Mouse (Mus musculus) kidney, postnatal 0 days (tissue): ENCODE measurements around the gene Lsamp. TPM values are rescaled to one million over a fixed set of nuclear protein-coding genes. Genes with fewer than 3 reads are reported as not detected.

Source experiments
- ATAC-seq: fragments of 200-750 bp; cut with Nextera tagmentation; replicated peaks from 2 replicates; pipeline ENCODE4 v1.8.0; 2017; ENCODE audit warnings: low read depth, moderate number of reproducible peaks, moderate TSS enrichment, moderate library complexity; ENCODE audit not compliant: low FRiP score
- DNase-seq: peaks from one replicate; pipeline ENCODE4 v3.0.0-alpha.2; 2016; ENCODE audit warnings: low spot score
- H3K27ac ChIP-seq: fragments of 300-500 bp; sonication (generic); 2 replicates; pipeline ENCODE4 v1.5.1; 2014; ENCODE audit warnings: mild to moderate bottlenecking
- H3K27me3 ChIP-seq: fragments of 300-500 bp; sonication (generic); 2 replicates; pipeline ENCODE4 v1.6.1; 2014; ENCODE audit warnings: low read length, mixed read lengths; ENCODE audit not compliant: insufficient read depth
- H3K36me3 ChIP-seq: fragments of 300-500 bp; sonication (generic); 2 replicates; pipeline ENCODE4 v1.6.1; 2014; ENCODE audit warnings: low read length, mixed read lengths; ENCODE audit not compliant: insufficient read depth
- H3K4me1 ChIP-seq: fragments of 300-500 bp; sonication (generic); replicated peaks from 2 replicates; pipeline ENCODE4 v1.6.1; 2014; ENCODE audit warnings: antibody characterized with exemption, low read length, mixed read lengths; ENCODE audit not compliant: insufficient read depth
- H3K4me2 ChIP-seq: fragments of 300-500 bp; sonication (generic); 2 replicates; pipeline ENCODE4 v1.6.1; 2014; ENCODE audit warnings: mild to moderate bottlenecking, low read length, moderate library complexity, mixed read lengths
- H3K4me3 ChIP-seq: fragments of 300-500 bp; sonication (generic); replicated peaks from 2 replicates; pipeline ENCODE4 v1.5.1; 2014; ENCODE audit warnings: low read depth, low read length
- H3K9ac ChIP-seq: fragments of 300-500 bp; sonication (generic); 2 replicates; pipeline ENCODE4 v1.6.1; 2014; ENCODE audit warnings: low read depth, low read length
- H3K9me3 ChIP-seq: fragments of 300-500 bp; sonication (generic); replicated peaks from 2 replicates; pipeline ENCODE4 v1.6.1; 2016; ENCODE audit warnings: low read length, inconsistent platforms, mixed read lengths
- CTCF ChIP-seq: IDR thresholded peaks from 2 replicates; pipeline ENCODE4 v1.5.1; 2016; ENCODE audit warnings: antibody characterized with exemption, low read depth, mild to moderate bottlenecking, moderate library complexity
- WGBS: fragments of 180-500 bp; shearing (Covaris S2); extraction: QIAGEN DNeasy Blood & Tissue Kit; methylation state at CpG from one replicate; pipeline ENCODE4 v1.1.7; 2014; 5-methylcytosine and 5-hydroxymethylcytosine counted together
- polyA plus RNA-seq: library from polyadenylated mRNA; unstranded; fragments of >200 nt; fragmentation: Nextera tagmentation; extraction: Ambion mirVana; gene quantifications from 2 replicates; pipeline ENCODE4 v1.2.1, GENCODE M21; 2015

Lsamp gene
- polyA plus RNA-seq, 1 experiment from 2014 or later: 2.7 TPM

DNA sequence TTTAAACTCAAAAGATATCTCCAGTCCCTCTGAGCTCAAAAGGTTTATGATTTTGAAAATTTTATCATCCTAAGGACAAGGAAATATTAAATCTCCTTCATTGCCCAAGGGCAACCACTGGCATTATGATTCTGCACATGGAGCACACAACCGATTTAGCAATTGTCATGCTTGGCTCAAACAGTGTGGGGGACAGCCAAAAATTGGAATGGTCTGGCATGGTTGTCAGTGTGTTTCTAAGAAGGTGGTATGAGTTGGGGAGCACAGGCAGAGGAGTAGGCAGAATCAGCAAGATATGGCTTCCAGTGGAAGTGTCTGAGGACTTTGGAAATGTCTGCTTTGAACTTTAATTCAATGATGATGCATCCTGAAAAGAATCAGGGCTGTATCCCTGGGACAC, 1639.7 kb downstream of the Lsamp start:
- DNase-seq: no peak
- no peaks in the 10 kb centered on the region for H3K27me3 ChIP-seq
- WGBS: 78% methylated on average over 1 of the region's 1 CpGs
- no peak for ATAC-seq
- no peak overlapping the region for H3K4me2 ChIP-seq
- H3K27ac ChIP-seq: no peak overlapping the region
- H3K9ac ChIP-seq: no peak overlapping the region
- H3K4me1 ChIP-seq: no peaks in the 10 kb centered on the region
- no peaks in the 10 kb centered on the region for H3K36me3 ChIP-seq
- H3K9me3 ChIP-seq: no peaks in the 10 kb centered on the region
- H3K4me3 ChIP-seq: no peak overlapping the region
- TF ChIP-seq CTCF: no peak

DNA sequence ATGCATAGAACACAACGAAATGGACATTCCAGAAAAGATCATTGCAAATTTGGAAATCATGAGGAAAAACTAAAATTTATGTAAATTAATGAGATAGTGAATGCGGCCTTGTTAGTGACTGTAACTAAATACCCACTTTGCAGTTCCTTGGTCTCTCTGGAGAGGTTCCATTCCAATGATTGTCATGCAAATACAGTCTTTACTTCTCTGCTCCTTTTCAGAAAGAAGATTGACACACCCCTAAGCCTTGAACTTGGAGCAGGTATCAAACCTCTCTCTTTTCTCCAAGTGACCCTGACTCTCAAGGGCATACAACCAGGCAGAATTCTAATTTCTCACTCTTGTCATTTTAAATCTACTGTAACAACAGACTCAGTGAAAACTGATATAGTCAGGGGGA, 1649.7 kb downstream of the Lsamp start:
- 49% methylated on average over 2 of the region's 2 CpGs for WGBS
- no peak overlapping the region for H3K27ac ChIP-seq
- H3K9me3 ChIP-seq: no peaks in the 10 kb centered on the region
- no peak overlapping the region for H3K4me2 ChIP-seq
- H3K4me3 ChIP-seq: no peak overlapping the region
- no peak overlapping the region for H3K9ac ChIP-seq
- H3K27me3 ChIP-seq: no peaks in the 10 kb centered on the region
- ATAC-seq (no peak), DNase-seq (no peak)
- H3K36me3 ChIP-seq: no peaks in the 10 kb centered on the region
- peaks cover 4% of the 10 kb centered on the region; the same call in 1 of the 2 replicates for H3K4me1 ChIP-seq
- TF ChIP-seq CTCF: no peak

DNA sequence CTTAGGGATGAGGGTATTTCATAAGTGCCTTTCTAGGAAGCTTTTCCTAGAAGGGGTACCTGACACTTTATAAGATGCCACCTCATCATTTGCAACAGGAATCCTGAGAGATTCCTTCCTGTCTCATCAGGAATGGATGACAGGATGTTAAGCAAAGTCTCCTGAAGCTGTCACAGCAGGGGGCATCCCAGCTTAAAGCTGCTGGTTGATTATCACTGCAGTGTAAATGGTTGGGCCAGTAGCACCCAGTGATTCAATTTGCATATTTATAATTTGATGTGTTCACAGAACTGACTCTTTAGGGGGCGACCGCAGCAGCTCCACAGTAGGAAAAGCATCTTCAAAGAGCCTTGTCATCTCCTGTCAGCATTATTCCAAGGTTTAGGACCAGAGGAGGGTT, 1656.7 kb downstream of the Lsamp start:
- H3K27ac ChIP-seq: no peak overlapping the region
- no peak overlapping the region for H3K9ac ChIP-seq
- DNase-seq (no peak), ATAC-seq (no peak)
- no peak for TF ChIP-seq CTCF
- H3K36me3 ChIP-seq: no peaks in the 10 kb centered on the region
- 81% methylated on average over 2 of the region's 2 CpGs for WGBS
- no peak overlapping the region for H3K4me2 ChIP-seq
- H3K4me3 ChIP-seq: no peak overlapping the region
- H3K27me3 ChIP-seq: no peaks in the 10 kb centered on the region
- H3K9me3 ChIP-seq: no peaks in the 10 kb centered on the region
- peaks cover 4% of the 10 kb centered on the region; the same call in 1 of the 2 replicates for H3K4me1 ChIP-seq

DNA sequence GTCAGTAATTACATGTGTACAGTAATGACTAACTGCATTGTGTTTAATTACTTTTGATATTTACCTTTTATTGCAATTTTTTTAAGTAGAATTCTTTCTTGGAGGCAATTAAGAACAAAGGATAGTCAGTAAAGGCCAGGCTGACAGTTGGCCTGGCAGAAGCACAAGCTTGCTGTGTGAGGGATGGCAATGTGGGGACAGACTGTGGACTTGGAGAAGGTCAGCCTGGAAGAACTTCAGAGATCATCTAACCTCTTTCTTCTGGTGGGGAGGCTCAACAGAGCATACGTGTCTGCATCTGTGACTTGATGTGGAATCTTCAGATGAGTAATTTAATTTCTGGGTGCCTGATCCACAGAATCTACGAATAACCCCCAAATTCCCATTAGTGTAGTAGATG, 1669.1 kb downstream of the Lsamp start:
- no peaks in the 10 kb centered on the region for H3K27me3 ChIP-seq
- no peaks in the 10 kb centered on the region for H3K9me3 ChIP-seq
- no peak overlapping the region for H3K4me2 ChIP-seq
- 82% methylated on average over 2 of the region's 2 CpGs for WGBS
- DNase-seq (no peak), ATAC-seq (no peak)
- H3K4me1 ChIP-seq: no peaks in the 10 kb centered on the region
- H3K9ac ChIP-seq: no peak overlapping the region
- H3K36me3 ChIP-seq: no peaks in the 10 kb centered on the region
- no peak overlapping the region for H3K4me3 ChIP-seq
- no peak overlapping the region for H3K27ac ChIP-seq
- TF ChIP-seq CTCF: no peak

DNA sequence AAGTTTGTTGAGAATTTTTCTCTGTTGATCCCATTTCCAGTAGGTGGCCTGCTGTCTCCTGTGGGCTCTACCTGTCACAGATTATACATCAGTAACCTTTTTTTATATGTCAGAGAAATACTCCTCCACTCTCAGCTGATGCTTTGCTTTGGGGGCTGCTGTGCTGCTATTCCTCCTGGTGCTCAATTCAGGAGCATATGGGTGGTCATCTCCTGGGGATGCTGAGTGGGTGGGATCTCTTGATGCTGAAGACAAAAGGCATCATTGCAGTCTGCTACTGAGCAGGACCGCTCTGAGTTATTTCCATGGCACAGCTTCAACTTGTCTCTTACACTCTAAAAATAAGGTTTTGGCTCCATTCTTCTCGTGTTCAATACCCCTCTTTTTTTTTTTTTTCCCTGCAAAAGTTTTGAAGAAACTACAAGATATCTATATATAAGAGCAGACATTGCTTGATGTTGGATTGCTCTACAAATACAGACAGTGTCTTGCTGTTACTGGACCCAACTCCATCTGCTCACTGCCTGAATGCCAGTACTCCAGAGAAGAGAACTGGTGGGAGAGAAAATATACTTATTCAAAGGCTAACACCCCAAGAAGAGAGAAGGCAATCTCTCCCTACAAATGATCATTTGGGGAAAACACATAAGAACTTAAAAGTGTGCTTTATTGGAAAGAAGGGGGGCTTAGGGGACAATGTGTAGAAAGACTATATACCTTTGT, 1690.3 kb downstream of the Lsamp start:
- DNase-seq: no peak
- H3K9ac ChIP-seq: no peak overlapping the region
- H3K4me3 ChIP-seq: no peak overlapping the region
- WGBS: 79% methylated on average over 2 of the region's 2 CpGs
- no peaks in the 10 kb centered on the region for H3K9me3 ChIP-seq
- H3K27ac ChIP-seq: no peak overlapping the region
- no peaks in the 10 kb centered on the region for H3K36me3 ChIP-seq
- H3K4me2 ChIP-seq: no peak overlapping the region
- ATAC-seq: no peak
- H3K4me1 ChIP-seq: no peaks in the 10 kb centered on the region
- no peak for TF ChIP-seq CTCF
- no peaks in the 10 kb centered on the region for H3K27me3 ChIP-seq

DNA sequence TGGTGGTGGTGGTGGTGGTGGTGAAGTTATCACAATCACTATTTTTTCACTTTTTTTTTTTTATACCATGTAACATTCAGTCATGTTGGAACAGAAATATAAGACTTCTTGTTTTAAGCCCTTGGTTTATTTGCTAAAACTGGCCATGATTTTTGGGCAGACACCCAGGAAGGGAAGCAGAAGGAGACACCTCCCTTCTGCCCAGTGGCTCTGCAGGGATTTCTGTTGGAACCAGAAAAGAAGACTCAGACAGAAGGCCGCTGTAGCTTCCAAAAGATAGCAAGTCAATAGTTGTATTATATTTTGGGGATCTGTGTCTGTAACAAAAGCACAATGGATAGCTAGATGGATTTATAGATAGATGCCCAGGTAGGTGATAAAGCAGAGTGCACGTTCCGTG, 1691.6 kb downstream of the Lsamp start:
- WGBS: 83% methylated on average over 3 of the region's 3 CpGs

DNA sequence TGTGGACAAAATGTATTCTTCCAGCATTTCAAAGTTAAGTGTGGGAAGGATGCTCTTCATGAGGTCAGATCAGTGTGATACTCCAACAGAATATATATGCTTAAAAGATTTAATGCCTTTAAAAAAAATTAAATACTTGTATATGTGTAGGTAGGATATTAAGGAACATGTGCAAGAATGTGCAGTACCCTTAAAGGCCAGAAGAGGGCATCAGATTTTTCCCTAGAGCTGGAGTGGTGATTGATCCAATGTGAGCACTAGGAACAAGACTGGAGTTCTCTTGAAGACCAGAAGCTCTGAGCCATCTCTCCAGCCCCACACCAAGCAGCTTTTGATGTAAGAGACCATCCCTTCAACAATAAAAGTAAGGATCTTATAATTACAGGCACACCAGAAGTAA, 1708.3 kb downstream of the Lsamp start:
- H3K9me3 ChIP-seq: no peaks in the 10 kb centered on the region
- peak; percentile 18 for DNase-seq
- H3K4me3 ChIP-seq: no peak overlapping the region
- no peak for ATAC-seq
- no peak overlapping the region for H3K27ac ChIP-seq
- H3K4me2 ChIP-seq: no peak overlapping the region
- H3K27me3 ChIP-seq: no peaks in the 10 kb centered on the region
- peak; percentile 63 for TF ChIP-seq CTCF
- H3K9ac ChIP-seq: no peak overlapping the region
- no peaks in the 10 kb centered on the region for H3K4me1 ChIP-seq
- H3K36me3 ChIP-seq: no peaks in the 10 kb centered on the region

More for the DNA sequence above, 1691.6 kb downstream of the Lsamp start:
- Histone ChIP-seq H3K27me3 (no peaks in the 10 kb centered on the region), H3K4me1 (no peaks in the 10 kb centered on the region), H3K9ac (no peak overlapping the region), H3K27ac (no peak overlapping the region), H3K4me3 (no peak overlapping the region), H3K9me3 (no peaks in the 10 kb centered on the region), H3K36me3 (no peaks in the 10 kb centered on the region), H3K4me2 (no peak overlapping the region)
- DNase-seq (no peak), ATAC-seq (no peak)
- no peak for TF ChIP-seq CTCF
